Mouse (Mus musculus): ENCODE results near the gene Il22ra2.

- no peak for TF ChIP-seq GATA1 (IDR thresholded peaks at IDR 0.05; ENCODE audit: low read length)
- no peak for TF ChIP-seq TAL1 (IDR thresholded peaks at IDR 0.05; ENCODE audit: low read length)
Observed at GRCm38 (mm10) chr10:19587281-19587680, 34.5 kb upstream of the Il22ra2 start.

Measured in erythroblast, embryonic 14.5 days (primary cell).